Comparison of ENCODE assay signal across 8 mouse cellular contexts in the genomic region with DNA sequence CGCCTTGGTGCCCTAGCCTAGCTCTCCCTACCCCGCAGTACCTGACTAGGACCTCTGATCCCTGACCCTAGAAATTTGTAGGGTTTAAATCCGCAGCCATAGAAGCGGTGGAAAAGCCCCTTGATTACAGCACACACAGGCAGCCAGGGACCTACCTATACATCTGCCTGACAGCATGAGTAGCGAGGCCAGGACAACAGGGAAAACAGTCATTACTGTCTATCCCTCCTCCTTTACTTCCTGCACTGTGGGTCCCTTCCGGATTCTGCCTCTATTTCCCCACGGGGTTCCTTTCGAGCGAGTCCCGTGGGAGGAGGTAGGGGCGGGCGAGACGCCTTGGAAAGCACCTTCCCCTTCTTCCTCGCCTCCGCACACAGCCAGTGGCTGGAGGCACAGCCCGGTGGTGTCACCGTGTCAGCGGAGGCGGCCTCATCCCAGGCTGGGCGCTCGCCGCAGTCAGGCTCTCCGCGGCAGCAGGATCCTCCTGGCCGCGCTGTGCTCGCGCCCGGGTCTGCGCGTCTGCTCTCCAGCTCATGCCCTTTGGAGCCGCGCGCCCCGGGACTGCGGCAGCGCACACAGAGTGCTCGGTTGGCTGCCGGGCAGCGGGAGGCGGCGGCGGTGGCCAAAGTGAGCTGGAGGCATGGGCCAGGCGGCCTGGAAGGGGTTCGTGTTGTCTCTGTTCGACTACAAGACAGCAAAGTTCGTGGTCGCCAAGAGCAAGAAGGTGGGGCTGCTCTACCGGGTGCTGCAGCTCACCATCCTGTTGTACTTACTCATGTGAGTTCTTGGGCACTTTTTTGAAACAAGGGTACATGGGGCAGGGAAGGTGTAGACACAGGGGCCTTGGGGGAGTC. TPM values are rescaled to one million over a fixed set of nuclear protein-coding genes. Genes with fewer than 3 reads are reported as not detected.
DNase-seq lines count a peak whose midpoint lies in the region; ATAC-seq and TF ChIP-seq lines count a peak whose summit lies in the region.

A gene (plus strand): TSS at position 465 of the 854 bp plus-strand sequence.

- peaks cover 47% of the 10 kb centered on the region for H3K27me3 ChIP-seq in limb, embryonic 10.5 days (ENCODE audit: low read depth, poor library complexity, severe bottlenecking)
- peaks cover 18% of the 10 kb centered on the region for H3K27me3 ChIP-seq in midbrain, embryonic 11.5 days (ENCODE audit: control insufficient read depth, insufficient read depth, low read length)

- TF ChIP-seq CTCF in embryonic fibroblast, embryonic 13.5 days (IDR thresholded peaks at IDR 0.05; ENCODE audit: borderline replicate concordance, insufficient read depth, low read length), result no peak

- peak within 1 kb of the TSS; percentile 54 for H3K9ac ChIP-seq in midbrain, embryonic 11.5 days (ENCODE audit: low read length)

- peak within 1 kb of the TSS; percentile 18; the same call in 1 of the 2 replicates for H3K27ac ChIP-seq in embryonic fibroblast, embryonic 13.5 days (ENCODE audit: insufficient read depth, low read length)
- H3K27ac ChIP-seq in limb, embryonic 10.5 days, result peak within 1 kb of the TSS; percentile 34; the same call in 1 of the 2 replicates
- no peak within 1 kb of the TSS for H3K27ac ChIP-seq in midbrain, embryonic 11.5 days (ENCODE audit: low read depth, low read length)

- peaks cover 8% of the 10 kb centered on the region for H3K4me1 ChIP-seq in embryonic fibroblast, embryonic 13.5 days (ENCODE audit: control insufficient read depth, insufficient read depth, low read length)
- H3K4me1 ChIP-seq in limb, embryonic 10.5 days, result peaks cover 12% of the 10 kb centered on the region
- H3K4me1 ChIP-seq in midbrain, embryonic 11.5 days (ENCODE audit: control insufficient read depth, insufficient read depth, low read length), result peaks cover 5% of the 10 kb centered on the region

- peak within 1 kb of the TSS; percentile 38 for H3K4me3 ChIP-seq in embryonic fibroblast, embryonic 13.5 days (ENCODE audit: insufficient read depth, low read length)
- peak within 1 kb of the TSS; percentile 57 for H3K4me3 ChIP-seq in limb, embryonic 10.5 days
- peak within 1 kb of the TSS; percentile 32 for H3K4me3 ChIP-seq in midbrain, embryonic 11.5 days (ENCODE audit: low read depth, low read length)

- WGBS in limb, embryonic 10.5 days, result 3% methylated on average over 49 of the region's 49 CpGs
- 4% methylated on average over 49 of the region's 49 CpGs for WGBS in midbrain, embryonic 11.5 days

- ATAC-seq in midbrain, embryonic 11.5 days (ENCODE audit: low FRiP score), result peak; percentile 64

- peak; percentile 47; the same call in 1 of the 2 replicates for TF ChIP-seq POLR2A in embryonic fibroblast, embryonic 13.5 days (IDR thresholded peaks at IDR 0.05; ENCODE audit: low read depth, low read length)

- DNase-seq in adrenal gland, adult (ENCODE audit: inconsistent age in 2 of 2, low spot score in 1 of 2), result peak; percentile 58 to 71
- no peak for DNase-seq in adrenal gland, postnatal 4 days (ENCODE audit: low spot score in 2 of 2)
- peak; percentile 36 for DNase-seq in ES-CJ7 (ENCODE audit: low read depth, low spot score)
- DNase-seq in heart, postnatal 4 days, result peak; percentile 67
- DNase-seq in limb, embryonic 10.5 days (ENCODE audit: low spot score), result peak; percentile 68
- peak; percentile 87 for DNase-seq in midbrain, embryonic 11.5 days (ENCODE audit: low spot score, missing footprints)
- no peak for DNase-seq in layer of hippocampus, postnatal 10 days (ENCODE audit: low spot score in 2 of 2)

- no peaks in the 10 kb centered on the region for H3K36me3 ChIP-seq in limb, embryonic 10.5 days
- no peaks in the 10 kb centered on the region for H3K36me3 ChIP-seq in midbrain, embryonic 11.5 days (ENCODE audit: control insufficient read depth, insufficient read depth, low read length)

- H3K9me3 ChIP-seq in limb, embryonic 10.5 days (replicated peaks), result no peaks in the 10 kb centered on the region
- no peaks in the 10 kb centered on the region for H3K9me3 ChIP-seq in midbrain, embryonic 11.5 days (ENCODE audit: control insufficient read depth, low read length)

- H3K4me2 ChIP-seq in midbrain, embryonic 11.5 days, result peak within 1 kb of the TSS; percentile 68

RNA-seq across cellular contexts. Expression of the gene that starts here (rescaled TPM):
- 1 to 10 TPM; 1.8 to 2.7 TPM for total RNA-seq in adrenal gland, postnatal 4 days (2021)
- 4.2 and 4.5 TPM in 2 replicates for polyA plus RNA-seq in embryonic fibroblast, embryonic 13.5 days (2011; ENCODE audit: insufficient read length, low read depth, missing spikeins)
- total RNA-seq in heart, postnatal 4 days (2021), result 1 to 10 TPM; 3.9 to 5.0 TPM
- 0.20 and 0.24 TPM in 2 replicates for polyA plus RNA-seq in limb, embryonic 10.5 days (2016; fragmentation: Nextera tagmentation; extraction: Ambion mirVana)
- 0.08 and 0.23 TPM in 2 replicates for polyA plus RNA-seq in midbrain, embryonic 11.5 days (2014; fragmentation: Nextera tagmentation; extraction: Ambion mirVana)
- 1 to 10 TPM; 1.5 to 1.7 TPM for total RNA-seq in layer of hippocampus, postnatal 10 days (2021)

Comparison
In these comparisons a context has a peak if more than half of its experiments do, and no peak if none do; other contexts are left out.
1. DNase-seq: peak in adrenal gland, adult (2 of 2), ES-CJ7 (single experiment) and heart, postnatal 4 days (single experiment); none in adrenal gland, postnatal 4 days (0 of 2) and layer of hippocampus, postnatal 10 days (0 of 2).
2. Peak in DNase-seq, H3K4me3 ChIP-seq and H3K27ac ChIP-seq in limb, embryonic 10.5 days; RNA of the gene not detected or under 1 TPM.
3. Peak in DNase-seq, ATAC-seq, H3K4me3 ChIP-seq, H3K9ac ChIP-seq and H3K4me2 ChIP-seq in midbrain, embryonic 11.5 days; RNA of the gene not detected or under 1 TPM.
4. Peak in every context shown above with its lines, with median percentiles within 50 percentile points of each other: H3K4me3 ChIP-seq.